Mouse (Mus musculus) liver, adult 2 months (tissue): ENCODE data around the gene Cdh13.

Experiments used
- CTCF ChIP-seq: fragments of 200-500 bp; IDR thresholded peaks from 2 replicates; pipeline ENCODE4 v1.5.1; 2011; ENCODE audit warnings: low read depth, low read length, control low read depth
- POLR2A ChIP-seq: fragments of 200-500 bp; IDR thresholded peaks from 2 replicates; pipeline ENCODE4 v1.6.1; 2011; ENCODE audit warnings: low read length, control low read depth; ENCODE audit not compliant: insufficient read depth; ENCODE audit errors: extremely low read depth

GRCm38 (mm10) chr8:118518030-118518741 is 234.7 kb downstream of the Cdh13 start:
- TF ChIP-seq POLR2A (no peak), CTCF (no peak)
